Mouse (Mus musculus) ES-E14 (cell line): ENCODE measurements around the gene Borcs7. TPM values are rescaled to one million over a fixed set of nuclear protein-coding genes. Genes with fewer than 3 reads are reported as not detected.

Source experiments
- DNase-seq: peaks from one replicate; pipeline ENCODE4 v3.0.0-alpha.2; 2013; ENCODE audit warnings: low read depth, low spot score
- H3K27ac ChIP-seq: 2 replicates; pipeline ENCODE4 v1.5.1; 2012; ENCODE audit warnings: low read depth, mild to moderate bottlenecking, low read length, moderate library complexity, mixed read lengths; ENCODE audit not compliant: poor library complexity, insufficient read depth, severe bottlenecking
- H3K36me3 ChIP-seq: 2 replicates; pipeline ENCODE4 v1.6.1; 2012; ENCODE audit warnings: mild to moderate bottlenecking, low read length, moderate library complexity, mixed read lengths; ENCODE audit not compliant: control insufficient read depth, poor library complexity, insufficient read depth, severe bottlenecking
- H3K4me1 ChIP-seq, 2 experiments: fragments of 150-350 bp in 1 of 2; sonication (generic) in 1 of 2; 2 replicates each; pipeline ENCODE4 v1.6.1; 2012; ENCODE audit warnings: low read length in 2 of 2, mild to moderate bottlenecking in 1 of 2, mixed read lengths in 1 of 2; ENCODE audit not compliant: control insufficient read depth in 2 of 2, insufficient read depth in 2 of 2, poor library complexity in 1 of 2
- H3K4me3 ChIP-seq, 2 experiments: fragments of 150-350 bp in 1 of 2; sonication (generic) in 1 of 2; 2 replicates each; pipeline ENCODE4 v1.5.1; 2012; ENCODE audit warnings: low read length in 2 of 2, low read depth in 1 of 2, mild to moderate bottlenecking in 1 of 2, mixed read lengths in 1 of 2; ENCODE audit not compliant: insufficient read depth in 1 of 2, poor library complexity in 1 of 2, severe bottlenecking in 1 of 2
- H3K9ac ChIP-seq: 2 replicates; pipeline ENCODE4 v1.6.1; 2012; ENCODE audit warnings: low read depth, mild to moderate bottlenecking, low read length, mixed read lengths; ENCODE audit not compliant: poor library complexity, insufficient read depth, severe bottlenecking
- H3K9me3 ChIP-seq: fragments of 150-350 bp; sonication (generic); 2 replicates; pipeline ENCODE4 v1.6.1; 2012; ENCODE audit warnings: low read depth, mild to moderate bottlenecking, low read length; ENCODE audit not compliant: control insufficient read depth, insufficient read depth
- CHD2 ChIP-seq: IDR thresholded peaks from 2 replicates; pipeline ENCODE4 v1.6.1; 2014; ENCODE audit warnings: mild to moderate bottlenecking, low read depth, low read length, inconsistent platforms
- HCFC1 ChIP-seq: IDR thresholded peaks from 2 replicates; pipeline ENCODE4 v1.6.1; 2012; ENCODE audit warnings: low read length, inconsistent platforms, borderline replicate concordance; ENCODE audit not compliant: insufficient read depth
- MAFK ChIP-seq: IDR thresholded peaks from 2 replicates; pipeline ENCODE4 v1.6.1; 2014; ENCODE audit warnings: mild to moderate bottlenecking, low read depth, low read length, inconsistent platforms; ENCODE audit not compliant: insufficient read depth
- ZC3H11A ChIP-seq: IDR thresholded peaks from 2 replicates; pipeline ENCODE4 v1.6.1; 2012; ENCODE audit warnings: low read depth, mild to moderate bottlenecking, inconsistent platforms, low read length, borderline replicate concordance
- ZNF384 ChIP-seq: IDR thresholded peaks from 2 replicates; pipeline ENCODE4 v1.6.1; 2012; ENCODE audit warnings: low read depth, low read length, inconsistent platforms
- in situ Hi-C, 2 experiments: fragments of 600-800 bp; cut with MboI; formaldehyde crosslinking; loops; one replicate each; pipeline ENCODE4 v1.15.1; 2025; ENCODE audit warnings: low sequenced_read_pairs in 2 of 2, inconsistent platforms in 1 of 2; ENCODE audit not compliant: unreplicated experiment in 2 of 2
- total RNA-seq: library from RNA; depleted of rRNA; stranded (reverse); fragments of 300-350 nt; gene quantifications from 2 replicates; pipeline ENCODE4 v1.2.3, GENCODE M21; 2012

Borcs7 gene
- total RNA-seq, 1 experiment = 2.1 TPM

DNA sequence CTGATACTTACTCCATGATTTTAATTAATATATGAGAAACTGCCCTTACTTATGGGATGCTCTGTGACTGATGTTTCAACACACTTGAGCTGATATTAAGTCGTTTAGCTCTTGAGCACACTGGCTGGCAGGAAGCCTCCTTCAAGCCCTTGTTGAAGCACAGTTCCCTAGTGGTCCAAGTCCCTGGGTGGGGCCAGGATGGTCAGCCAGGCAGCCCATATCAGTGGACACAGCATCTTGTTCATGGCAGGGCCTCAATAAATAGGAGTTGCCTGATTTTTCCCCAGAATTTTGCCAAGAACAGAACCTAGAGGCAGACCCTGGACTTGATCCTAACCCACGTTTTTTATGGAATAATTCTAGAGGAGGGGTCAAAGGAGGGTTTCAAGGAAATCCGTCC is 42.5 kb upstream of the Borcs7 start:
- Histone ChIP-seq H3K27ac (no peak overlapping the region), H3K4me3 (no peak overlapping the region), H3K4me1 (peaks cover 3 to 12% of the 10 kb centered on the region in 2 experiments; a peak in 3 of 4 replicates), H3K9me3 (no peaks in the 10 kb centered on the region), H3K9ac (no peak overlapping the region), H3K36me3 (peaks cover 1% of the 10 kb centered on the region)
- DNase-seq = no peak
- TF ChIP-seq ZNF384 (no peak), MAFK (no peak), ZC3H11A (no peak), HCFC1 (no peak), CHD2 (no peak)
- in situ Hi-C loops = no loop called here

DNA sequence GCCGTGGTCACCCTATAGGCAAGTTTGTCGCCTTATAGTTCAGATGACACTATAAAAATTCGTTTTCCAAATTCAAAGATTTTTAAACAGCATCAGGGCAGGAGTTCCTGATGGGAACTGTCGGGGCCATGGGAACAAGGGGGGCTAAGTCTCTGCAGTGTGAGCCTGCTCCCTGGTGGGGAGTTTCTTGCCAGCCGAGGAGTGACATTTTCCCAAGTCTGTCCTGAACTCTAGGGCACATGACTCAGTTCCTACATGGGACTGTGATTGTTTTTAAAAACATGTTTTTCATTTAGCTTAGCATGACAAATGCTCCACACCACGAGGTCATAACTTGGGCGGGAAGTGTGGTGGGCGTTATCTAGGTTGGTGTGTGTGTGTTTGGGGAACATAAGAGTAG is 41.9 kb upstream of the Borcs7 start:
- no peaks in the 10 kb centered on the region for H3K9me3 ChIP-seq
- no peak for DNase-seq
- in situ Hi-C loops = no loop called here
- no peak overlapping the region for H3K9ac ChIP-seq
- no peak overlapping the region for H3K4me3 ChIP-seq
- TF ChIP-seq ZNF384 = no peak
- TF ChIP-seq MAFK = no peak
- no peak for TF ChIP-seq CHD2
- no peak for TF ChIP-seq HCFC1
- TF ChIP-seq ZC3H11A = no peak
- H3K27ac ChIP-seq = no peak overlapping the region
- H3K36me3 ChIP-seq = peaks cover 4% of the 10 kb centered on the region
- H3K4me1 ChIP-seq = peaks cover 3 to 10% of the 10 kb centered on the region in 2 experiments; a peak in 3 of 4 replicates

GRCm38 (mm10) chr19:46648565-46648964 is 41.1 kb upstream of the Borcs7 start:
- H3K4me1 ChIP-seq = peaks cover 3 to 14% of the 10 kb centered on the region in 2 experiments; a peak in 3 of 4 replicates
- H3K9me3 ChIP-seq = no peaks in the 10 kb centered on the region
- no peak overlapping the region for H3K4me3 ChIP-seq
- no peak overlapping the region for H3K9ac ChIP-seq
- no peak for DNase-seq
- in situ Hi-C loops = no loop called here
- peaks cover 4% of the 10 kb centered on the region for H3K36me3 ChIP-seq
- no peak for TF ChIP-seq MAFK
- TF ChIP-seq HCFC1 = no peak
- TF ChIP-seq ZNF384 = no peak
- TF ChIP-seq ZC3H11A = no peak
- TF ChIP-seq CHD2 = no peak
- H3K27ac ChIP-seq = no peak overlapping the region

DNA sequence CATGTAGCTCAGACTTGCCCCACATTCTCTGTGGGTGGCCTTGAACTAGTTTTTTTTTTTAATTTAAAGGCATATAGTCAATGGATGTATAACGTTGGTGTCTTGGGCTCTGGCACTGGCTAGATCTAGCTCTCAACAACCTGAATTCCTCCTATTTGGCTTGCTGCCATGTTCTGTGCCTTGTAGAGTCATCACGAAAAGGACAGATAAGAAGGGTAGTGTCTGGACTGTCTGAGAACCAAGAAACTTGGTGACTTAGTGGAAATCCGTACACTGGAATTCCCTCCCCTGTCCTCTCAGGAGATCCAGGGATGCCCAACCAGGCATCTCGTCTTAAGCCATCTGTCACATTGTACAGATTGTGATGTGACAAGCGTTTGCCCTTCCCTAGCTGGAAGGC is 36.5 kb upstream of the Borcs7 start:
- in situ Hi-C loops = no loop called here
- Histone ChIP-seq H3K4me1 (peaks cover 0 to 14% of the 10 kb centered on the region in 2 experiments; a peak in 2 of 4 replicates), H3K36me3 (peaks cover 6% of the 10 kb centered on the region), H3K4me3 (no peak overlapping the region), H3K9me3 (no peaks in the 10 kb centered on the region), H3K9ac (no peak overlapping the region), H3K27ac (no peak overlapping the region)
- DNase-seq = no peak
- TF ChIP-seq HCFC1 (no peak), ZC3H11A (no peak), ZNF384 (no peak), MAFK (no peak), CHD2 (no peak)

DNA sequence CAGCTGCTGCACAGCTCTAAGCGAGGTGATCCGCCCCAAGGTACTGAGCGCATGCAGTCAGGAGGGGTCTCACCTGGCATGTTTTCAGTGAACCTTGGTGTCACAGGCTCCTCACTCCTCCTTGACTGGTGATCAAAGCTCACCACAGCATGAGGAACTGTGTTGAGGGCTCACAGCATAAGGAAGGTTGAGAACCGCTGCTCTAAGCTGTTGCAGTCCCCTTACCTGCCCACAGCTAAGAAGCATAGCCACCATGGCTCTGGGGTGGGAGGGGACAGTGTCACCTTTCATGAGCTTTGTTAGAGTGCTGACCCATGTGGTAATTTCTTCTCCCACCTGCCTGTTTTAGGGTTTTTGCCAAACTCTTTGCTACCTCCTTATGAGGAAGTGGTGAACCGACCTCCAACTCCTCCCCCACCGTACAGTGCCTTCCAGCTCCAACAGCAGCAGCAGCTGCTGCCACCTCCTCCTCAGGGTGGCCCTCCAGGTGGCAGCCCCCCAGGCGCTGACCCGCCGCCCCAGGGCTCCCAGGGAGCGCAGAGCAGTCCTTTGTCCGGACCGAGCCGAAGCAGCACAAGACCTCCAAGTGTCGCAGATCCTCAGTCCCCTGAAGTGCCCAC is 36.0 kb upstream of the Borcs7 start:
- Histone ChIP-seq H3K9ac (no peak overlapping the region), H3K4me3 (no peak overlapping the region), H3K27ac (no peak overlapping the region), H3K36me3 (peaks cover 6% of the 10 kb centered on the region), H3K9me3 (no peaks in the 10 kb centered on the region), H3K4me1 (peaks cover 0 to 14% of the 10 kb centered on the region in 2 experiments; a peak in 2 of 4 replicates)
- in situ Hi-C loops = no loop called here
- no peak for DNase-seq
- no peak for TF ChIP-seq HCFC1
- TF ChIP-seq ZNF384 = no peak
- no peak for TF ChIP-seq CHD2
- TF ChIP-seq ZC3H11A = no peak
- TF ChIP-seq MAFK = no peak
